Mouse (Mus musculus): Measurements from ENCODE around the gene Vash1. TPM values are rescaled to one million over a fixed set of nuclear protein-coding genes. Genes with fewer than 3 reads are reported as not detected.

Gene Vash1
- polyA plus RNA-seq (2014; fragmentation: Nextera tagmentation; extraction: Ambion mirVana), result 32.0 and 34.0 TPM in 2 replicates

DNA sequence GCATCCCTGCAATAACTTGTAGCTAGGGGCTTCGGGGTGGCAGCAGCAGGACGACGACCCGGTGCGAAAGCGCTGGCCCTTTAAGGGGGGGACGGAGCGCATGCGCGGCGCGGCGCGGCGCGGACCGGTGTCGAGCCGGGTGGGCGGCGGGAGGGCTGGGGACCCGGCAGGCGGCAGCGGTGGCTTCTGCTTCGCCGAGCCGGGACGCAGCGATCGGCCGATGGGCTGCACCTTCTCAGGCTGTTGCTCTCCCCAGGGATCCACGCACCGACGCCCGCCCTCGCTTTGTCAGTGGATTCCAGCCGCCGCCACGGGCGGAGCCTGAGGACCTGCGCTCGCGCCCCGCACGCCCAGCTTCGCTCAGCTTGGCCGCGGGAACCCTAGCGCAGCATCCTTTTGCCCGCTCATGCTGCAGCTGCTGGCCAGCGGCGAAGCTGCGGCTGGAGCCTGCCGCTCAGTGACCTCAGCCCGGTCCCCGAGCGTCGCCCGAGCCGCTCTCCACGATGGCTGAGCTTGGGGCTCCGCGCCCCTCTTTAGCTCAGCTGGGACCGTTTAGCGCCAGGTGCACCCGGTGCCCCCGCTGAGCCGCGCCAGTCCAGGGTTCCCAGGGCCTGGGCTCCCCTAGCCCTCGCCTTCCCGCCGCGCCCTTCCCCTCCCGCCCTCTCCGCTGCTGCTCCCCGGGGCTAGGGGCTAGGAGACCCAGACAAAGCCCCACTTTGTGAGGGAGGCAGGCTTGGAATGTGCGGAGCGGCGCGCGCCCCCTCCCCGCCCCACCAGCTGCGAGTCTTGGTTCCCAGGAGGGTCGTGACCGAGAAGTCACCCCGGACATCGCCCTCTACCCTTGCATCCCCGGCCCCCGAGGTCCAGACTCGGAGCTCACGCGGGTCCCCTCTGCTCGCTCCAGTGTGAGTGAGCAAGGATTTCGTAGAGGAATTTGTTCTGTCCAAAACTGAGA is at the start of gene Vash1:
TSS of gene Vash1 (plus strand) at position 110 of the 955 bp plus-strand sequence.
- Histone ChIP-seq H3K4me3 (replicated peaks; ENCODE audit: low read depth, low read length) (peak within 1 kb of the TSS; percentile 99), H3K9ac (replicated peaks; ENCODE audit: low read length) (peak within 1 kb of the TSS; percentile 99), H3K9me3 (ENCODE audit: control insufficient read depth, low read length) (no peaks in the 10 kb centered on the region; the same call in 1 of the 2 replicates), H3K36me3 (ENCODE audit: control insufficient read depth, insufficient read depth, low read length) (peaks cover 13% of the 10 kb centered on the region; the same call in 1 of the 2 replicates), H3K4me2 (ENCODE audit: low read length) (peak within 1 kb of the TSS; percentile 95), H3K4me1 (ENCODE audit: control insufficient read depth, insufficient read depth, low read length) (peaks cover 32% of the 10 kb centered on the region), H3K27ac (replicated peaks; ENCODE audit: low read depth, low read length) (peak within 1 kb of the TSS; percentile 97), H3K27me3 (ENCODE audit: control insufficient read depth, insufficient read depth, low read length) (no peaks in the 10 kb centered on the region)
- DNase-seq (peak; percentile 94), ATAC-seq (ENCODE audit: low FRiP score, low TSS enrichment) (peak; percentile 82)
- under 1% methylated on average over 94 of the region's 94 CpGs for WGBS

- DNase-seq (no peak), ATAC-seq (ENCODE audit: low FRiP score, low TSS enrichment) (no peak)
- no peaks in the 10 kb centered on the region for H3K27me3 ChIP-seq (ENCODE audit: control insufficient read depth, insufficient read depth, low read length)
- H3K4me3 ChIP-seq (replicated peaks; ENCODE audit: low read depth, low read length), result no peak overlapping the region
- no peak overlapping the region for H3K4me2 ChIP-seq (ENCODE audit: low read length)
- no peaks in the 10 kb centered on the region for H3K36me3 ChIP-seq (ENCODE audit: control insufficient read depth, insufficient read depth, low read length)
- no peaks in the 10 kb centered on the region for H3K9me3 ChIP-seq (ENCODE audit: control insufficient read depth, low read length)
- WGBS, result 79% methylated on average over 6 of the region's 6 CpGs
- H3K4me1 ChIP-seq (ENCODE audit: control insufficient read depth, insufficient read depth, low read length), result no peaks in the 10 kb centered on the region
- no peak overlapping the region for H3K9ac ChIP-seq (replicated peaks; ENCODE audit: low read length)
- no peak overlapping the region for H3K27ac ChIP-seq (replicated peaks; ENCODE audit: low read depth, low read length)
Measured at GRCm38 (mm10) chr12:86628783-86629172, 49.7 kb upstream of the Vash1 start.

DNA sequence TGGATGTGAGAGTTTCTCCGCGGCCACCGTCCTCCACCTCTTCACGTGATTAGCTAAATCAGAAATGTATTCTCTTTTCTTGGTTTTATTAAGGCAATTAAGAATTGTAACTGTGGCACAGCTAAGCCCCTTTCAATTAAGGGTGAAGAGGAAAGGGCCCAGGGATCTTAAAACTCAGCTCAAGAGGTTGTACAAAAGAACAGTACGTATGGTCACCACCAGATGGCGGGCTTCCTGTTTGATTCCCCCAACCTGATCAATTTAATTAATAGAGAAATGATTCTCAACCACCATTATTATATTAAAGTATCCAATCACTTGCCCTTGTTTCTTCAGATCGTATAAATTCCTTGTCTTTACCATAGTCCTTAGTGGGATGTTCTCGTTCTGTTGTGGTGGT is 36.7 kb upstream of the Vash1 start:
- Histone ChIP-seq H3K4me3 (replicated peaks; ENCODE audit: low read depth, low read length) (no peak overlapping the region), H3K9ac (replicated peaks; ENCODE audit: low read length) (no peak overlapping the region), H3K4me1 (ENCODE audit: control insufficient read depth, insufficient read depth, low read length) (peaks cover 14% of the 10 kb centered on the region), H3K36me3 (ENCODE audit: control insufficient read depth, insufficient read depth, low read length) (no peaks in the 10 kb centered on the region), H3K27me3 (ENCODE audit: control insufficient read depth, insufficient read depth, low read length) (no peaks in the 10 kb centered on the region), H3K27ac (replicated peaks; ENCODE audit: low read depth, low read length) (no peak overlapping the region), H3K4me2 (ENCODE audit: low read length) (no peak overlapping the region), H3K9me3 (ENCODE audit: control insufficient read depth, low read length) (no peaks in the 10 kb centered on the region)
- WGBS, result 37% methylated on average over 8 of the region's 8 CpGs
- ATAC-seq (ENCODE audit: low FRiP score, low TSS enrichment) (no peak), DNase-seq (peak; percentile 75)

GRCm38 (mm10) chr12:86644512-86645273 is 33.8 kb upstream of the Vash1 start:
- H3K4me2 ChIP-seq (ENCODE audit: low read length), result no peak overlapping the region
- 0 out of 2 replicates have a peak overlapping the region, but pooled peaks have one; percentile 42 for H3K27ac ChIP-seq (replicated peaks; ENCODE audit: low read depth, low read length)
- H3K4me1 ChIP-seq (ENCODE audit: control insufficient read depth, insufficient read depth, low read length), result peaks cover 18% of the 10 kb centered on the region
- DNase-seq (peak; percentile 54), ATAC-seq (ENCODE audit: low FRiP score, low TSS enrichment) (no peak)
- no peak overlapping the region for H3K9ac ChIP-seq (replicated peaks; ENCODE audit: low read length)
- H3K27me3 ChIP-seq (ENCODE audit: control insufficient read depth, insufficient read depth, low read length), result no peaks in the 10 kb centered on the region
- no peaks in the 10 kb centered on the region for H3K9me3 ChIP-seq (ENCODE audit: control insufficient read depth, low read length)
- H3K36me3 ChIP-seq (ENCODE audit: control insufficient read depth, insufficient read depth, low read length), result no peaks in the 10 kb centered on the region
- no peak overlapping the region for H3K4me3 ChIP-seq (replicated peaks; ENCODE audit: low read depth, low read length)
- WGBS, result 47% methylated on average over 17 of the region's 17 CpGs

GRCm38 (mm10) chr12:86645494-86645893 is 33.0 kb upstream of the Vash1 start:
- Histone ChIP-seq H3K9ac (replicated peaks; ENCODE audit: low read length) (no peak overlapping the region), H3K27me3 (ENCODE audit: control insufficient read depth, insufficient read depth, low read length) (no peaks in the 10 kb centered on the region), H3K4me1 (ENCODE audit: control insufficient read depth, insufficient read depth, low read length) (peaks cover 18% of the 10 kb centered on the region), H3K36me3 (ENCODE audit: control insufficient read depth, insufficient read depth, low read length) (no peaks in the 10 kb centered on the region), H3K9me3 (ENCODE audit: control insufficient read depth, low read length) (no peaks in the 10 kb centered on the region), H3K4me3 (replicated peaks; ENCODE audit: low read depth, low read length) (no peak overlapping the region), H3K4me2 (ENCODE audit: low read length) (no peak overlapping the region), H3K27ac (replicated peaks; ENCODE audit: low read depth, low read length) (no peak overlapping the region)
- WGBS, result 90% methylated on average over 5 of the region's 5 CpGs
- no peak for DNase-seq
- no peak for ATAC-seq (ENCODE audit: low FRiP score, low TSS enrichment)

- 60% methylated on average over 9 of the region's 9 CpGs for WGBS
- ATAC-seq (ENCODE audit: low FRiP score, low TSS enrichment) (no peak), DNase-seq (no peak)
- Histone ChIP-seq H3K27me3 (ENCODE audit: control insufficient read depth, insufficient read depth, low read length) (no peaks in the 10 kb centered on the region), H3K36me3 (ENCODE audit: control insufficient read depth, insufficient read depth, low read length) (no peaks in the 10 kb centered on the region), H3K4me1 (ENCODE audit: control insufficient read depth, insufficient read depth, low read length) (peaks cover 18% of the 10 kb centered on the region), H3K4me2 (ENCODE audit: low read length) (no peak overlapping the region), H3K27ac (replicated peaks; ENCODE audit: low read depth, low read length) (no peak overlapping the region), H3K4me3 (replicated peaks; ENCODE audit: low read depth, low read length) (no peak overlapping the region), H3K9me3 (ENCODE audit: control insufficient read depth, low read length) (no peaks in the 10 kb centered on the region), H3K9ac (replicated peaks; ENCODE audit: low read length) (no peak overlapping the region)
Measured at GRCm38 (mm10) chr12:86646831-86647230, 31.7 kb upstream of the Vash1 start.

DNA sequence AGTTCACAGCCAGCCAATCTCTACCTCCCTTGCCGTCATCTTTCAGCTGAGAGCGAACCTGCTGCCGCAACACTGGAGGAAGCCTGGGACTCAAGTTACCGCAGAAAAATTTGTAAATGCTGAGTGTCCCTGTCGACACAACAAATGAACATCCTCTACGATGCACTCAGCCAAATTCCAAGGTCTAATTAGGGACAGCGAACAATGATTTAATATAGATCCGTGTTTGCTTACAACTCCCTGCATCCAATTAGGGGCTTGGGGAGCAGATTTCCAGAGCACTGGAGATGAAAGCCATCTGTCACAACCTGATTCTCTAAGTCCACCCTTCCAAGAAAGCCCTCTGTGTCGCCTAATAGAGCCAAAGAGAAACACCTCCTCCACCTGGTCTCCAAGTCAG is 31.2 kb upstream of the Vash1 start:
- H3K9me3 ChIP-seq (ENCODE audit: control insufficient read depth, low read length), result no peaks in the 10 kb centered on the region
- H3K9ac ChIP-seq (replicated peaks; ENCODE audit: low read length), result no peak overlapping the region
- H3K27ac ChIP-seq (replicated peaks; ENCODE audit: low read depth, low read length), result no peak overlapping the region
- WGBS, result 52% methylated on average over 9 of the region's 9 CpGs
- H3K4me1 ChIP-seq (ENCODE audit: control insufficient read depth, insufficient read depth, low read length), result peaks cover 18% of the 10 kb centered on the region
- no peak overlapping the region for H3K4me2 ChIP-seq (ENCODE audit: low read length)
- H3K4me3 ChIP-seq (replicated peaks; ENCODE audit: low read depth, low read length), result no peak overlapping the region
- DNase-seq (peak; percentile 27), ATAC-seq (ENCODE audit: low FRiP score, low TSS enrichment) (no peak)
- no peaks in the 10 kb centered on the region for H3K27me3 ChIP-seq (ENCODE audit: control insufficient read depth, insufficient read depth, low read length)
- no peaks in the 10 kb centered on the region for H3K36me3 ChIP-seq (ENCODE audit: control insufficient read depth, insufficient read depth, low read length)

DNA sequence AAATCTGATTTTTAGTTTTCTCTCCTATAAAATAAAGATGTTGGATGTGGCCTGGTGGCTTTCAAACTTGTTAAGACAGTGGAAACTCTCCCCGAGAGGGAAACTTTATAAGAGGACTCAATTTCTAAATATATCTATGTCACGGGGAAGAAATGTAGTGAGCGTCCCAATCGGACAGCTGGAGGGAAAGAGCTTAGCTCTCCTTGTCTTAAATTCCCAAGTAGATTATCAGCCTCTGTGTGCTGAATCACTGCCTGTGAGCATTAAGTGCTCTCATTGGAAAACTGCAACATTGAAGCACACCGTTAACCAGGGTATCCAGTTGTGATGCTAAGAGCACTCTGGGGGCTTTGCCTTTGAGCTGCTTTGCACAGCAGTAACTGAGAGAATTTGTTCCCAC is 30.8 kb upstream of the Vash1 start:
- no peak overlapping the region for H3K4me3 ChIP-seq (replicated peaks; ENCODE audit: low read depth, low read length)
- no peaks in the 10 kb centered on the region for H3K36me3 ChIP-seq (ENCODE audit: control insufficient read depth, insufficient read depth, low read length)
- ATAC-seq (ENCODE audit: low FRiP score, low TSS enrichment) (no peak), DNase-seq (no peak)
- no peak overlapping the region for H3K27ac ChIP-seq (replicated peaks; ENCODE audit: low read depth, low read length)
- H3K9ac ChIP-seq (replicated peaks; ENCODE audit: low read length), result no peak overlapping the region
- no peak overlapping the region for H3K4me2 ChIP-seq (ENCODE audit: low read length)
- H3K9me3 ChIP-seq (ENCODE audit: control insufficient read depth, low read length), result no peaks in the 10 kb centered on the region
- 77% methylated on average over 5 of the region's 5 CpGs for WGBS
- peaks cover 18% of the 10 kb centered on the region for H3K4me1 ChIP-seq (ENCODE audit: control insufficient read depth, insufficient read depth, low read length)
- no peaks in the 10 kb centered on the region for H3K27me3 ChIP-seq (ENCODE audit: control insufficient read depth, insufficient read depth, low read length)

All from midbrain, embryonic 14.5 days (tissue).